Mouse (Mus musculus) kidney, adult 2 months (tissue): ENCODE data around the gene Sash1.

Experiments
- CTCF ChIP-seq: fragments of 200-500 bp; conservative IDR thresholded peaks from 2 replicates; pipeline ENCODE4 v1.5.1; 2011; ENCODE audit warnings: low read depth, mild to moderate bottlenecking, control low read depth, low read length, moderate library complexity, mixed read lengths; ENCODE audit not compliant: insufficient read depth, insufficient read length
- POLR2A ChIP-seq: fragments of 200-500 bp; IDR thresholded peaks from one replicate; pipeline ENCODE4 v1.6.1; 2011; ENCODE audit warnings: low read depth, low read length, control low read depth

DNA sequence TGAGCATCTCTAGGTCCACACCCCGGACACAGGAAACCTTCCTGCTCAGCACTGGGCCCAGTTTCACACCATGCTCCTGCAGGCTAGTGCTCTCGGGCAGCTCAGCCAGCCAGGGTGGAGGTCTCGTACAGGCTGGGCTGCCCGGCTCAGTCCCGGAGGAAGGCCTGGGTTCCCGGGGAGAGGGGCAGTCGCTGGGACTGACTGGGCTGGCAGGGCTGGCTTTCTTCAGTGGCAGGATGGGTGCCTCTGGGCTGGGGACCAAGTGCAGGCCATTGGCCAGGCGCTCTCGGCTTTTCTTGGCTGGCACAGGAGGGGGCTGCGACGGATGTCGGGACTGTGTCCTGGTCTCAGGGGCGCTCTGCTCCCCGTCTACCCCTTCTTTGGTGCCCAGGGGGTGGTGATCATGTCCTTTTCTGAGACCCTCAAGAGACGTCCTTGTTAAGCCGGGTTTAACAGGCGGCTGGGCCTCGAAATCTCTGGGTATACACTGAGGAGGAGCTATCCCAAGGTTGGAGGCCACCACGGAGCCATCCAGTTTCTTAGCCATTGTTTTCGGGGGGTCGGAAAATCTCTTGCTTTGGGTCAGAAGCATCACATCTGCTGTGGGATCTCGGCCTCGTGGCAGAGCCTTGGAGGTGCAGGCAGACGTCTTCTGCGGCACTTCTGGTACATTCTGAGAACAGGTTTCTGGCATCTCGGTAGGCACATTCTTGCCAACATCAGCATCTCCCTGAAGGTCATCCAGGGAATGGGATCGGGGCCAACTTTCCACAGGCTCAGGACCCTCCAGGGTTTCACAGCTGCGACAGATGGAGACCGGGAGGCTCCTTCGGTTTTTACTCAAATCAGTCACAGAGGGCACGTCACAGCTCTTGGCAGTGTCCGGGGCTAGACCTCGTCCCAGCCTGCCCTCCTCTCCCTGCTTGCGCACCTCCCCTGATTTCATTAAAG is 156.2 kb downstream of the Sash1 start:
- TF ChIP-seq POLR2A (no peak), CTCF (no peak)
